Mouse (Mus musculus) ZHBTc4 (cell line): ENCODE data around the gene Gm42372.
"Not testable (repeated sequence)": the region's sequence is repeated elsewhere in the genome, so short reads cannot be mapped to it uniquely, and the experiment has no call there.

ENCODE experiments used
- DNase-seq: peaks from one replicate; pipeline ENCODE4 v3.0.0-alpha.2; 2011; ENCODE audit warnings: low read depth, low spot score

The Gm42372 gene

DNA sequence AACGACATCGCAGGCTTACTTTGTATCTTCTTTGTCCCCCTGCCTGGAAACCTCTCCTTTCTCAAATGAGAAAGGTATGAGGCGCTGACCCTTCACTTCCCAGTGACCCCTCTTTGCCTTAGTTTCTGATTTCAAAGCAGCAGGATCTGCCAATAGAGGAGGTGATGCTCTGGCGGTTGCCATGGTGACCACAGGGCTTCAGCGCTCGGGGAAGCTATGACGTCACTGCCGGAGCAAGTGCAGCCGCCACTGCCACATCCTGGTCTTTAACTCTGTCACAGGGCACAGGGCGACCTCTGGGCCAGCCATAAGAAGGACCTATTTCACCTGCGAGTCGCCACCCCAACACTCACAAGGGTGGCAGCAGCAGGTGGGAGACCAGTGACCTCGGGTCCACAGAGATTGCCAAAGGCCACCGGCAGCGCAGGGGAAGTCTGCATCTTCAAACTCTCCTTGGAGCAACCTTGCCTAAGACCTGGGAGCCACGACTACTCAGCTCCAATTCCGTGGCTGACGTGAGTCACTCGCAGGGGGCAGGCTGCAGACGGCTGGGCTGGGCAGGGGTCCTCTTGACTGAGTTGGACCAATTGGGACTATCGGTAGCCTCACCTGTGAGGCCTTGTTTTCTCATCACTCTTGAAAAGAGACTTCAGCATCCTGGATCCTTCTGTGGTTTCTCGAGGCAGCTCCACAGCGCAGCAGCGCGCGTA lies at the start of gene Gm42372:
Gene Gm42372, plus strand, starts transcription at position 228 of the 710 bp plus-strand sequence.
- peak; percentile 81 for DNase-seq

- DNase-seq: peak; percentile 86
Measured at GRCm38 (mm10) chr7:16937312-16937711, 45.6 kb upstream of the Gm42372 start.

GRCm38 (mm10) chr7:16938117-16938791 lies 44.6 kb upstream of the Gm42372 start:
- DNase-seq: no peak

DNA sequence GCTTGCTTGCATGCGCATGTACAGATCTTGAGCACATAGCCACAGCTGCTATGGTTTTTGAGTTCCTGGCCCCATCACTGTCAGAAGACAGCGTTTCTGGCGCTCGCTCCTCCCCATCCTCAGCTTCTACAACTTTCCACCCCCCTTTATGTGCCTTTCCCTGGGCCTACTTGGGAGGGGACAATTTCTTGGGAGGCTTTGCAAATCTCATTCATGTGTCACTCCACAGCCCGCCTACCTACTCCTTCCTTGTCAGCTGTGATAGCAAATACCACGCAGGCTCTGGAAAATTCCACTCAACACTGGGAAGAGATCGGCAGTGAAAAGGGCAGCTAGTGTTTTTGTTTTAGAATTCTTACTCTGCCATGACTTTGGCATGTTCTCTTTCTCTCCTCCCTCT lies 42.6 kb upstream of the Gm42372 start:
- DNase-seq: no peak

- no peak for DNase-seq
Measured at GRCm38 (mm10) chr7:16942861-16943260, 40.0 kb upstream of the Gm42372 start.

DNA sequence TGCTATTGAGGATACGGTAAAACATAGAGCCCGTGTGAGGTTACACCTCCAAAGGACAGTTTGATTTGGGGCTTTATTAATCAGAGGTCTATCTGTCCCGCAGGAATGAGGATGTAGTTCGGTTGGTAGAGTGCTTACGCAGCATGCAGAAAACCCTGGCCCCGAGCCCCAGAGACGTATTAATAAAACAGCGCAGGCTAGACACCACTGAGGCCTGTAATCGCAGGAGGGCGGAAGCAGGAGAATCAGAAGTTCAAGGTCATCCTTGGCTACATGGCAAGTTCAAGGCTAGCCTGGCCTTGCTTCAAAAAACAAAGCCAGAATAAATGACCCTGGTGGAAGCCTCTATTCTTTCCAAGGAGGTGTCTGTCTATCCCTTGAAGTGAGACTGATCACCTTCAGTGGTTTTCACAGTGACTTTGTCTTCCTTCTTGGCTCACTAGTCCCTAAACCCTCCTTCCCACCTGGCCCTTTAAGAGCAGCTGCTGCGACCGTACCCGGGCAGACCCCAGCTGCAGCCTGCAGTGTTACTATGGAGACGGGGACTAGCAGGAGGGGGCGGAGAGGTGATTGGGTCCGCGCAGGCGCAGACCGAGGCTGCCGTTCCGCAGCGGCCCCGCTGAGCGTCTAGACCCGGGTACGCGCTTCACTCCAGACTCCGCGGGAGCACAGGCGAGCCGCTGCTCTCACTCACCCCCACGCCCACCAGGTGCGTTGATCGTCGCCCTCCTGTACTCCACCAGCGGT lies 38.7 kb upstream of the Gm42372 start, which contains the start of gene Pnmal2:
Gene Pnmal2, plus strand, starts transcription at position 622 of the 747 bp plus-strand sequence.
- peak; percentile 96 for DNase-seq

- no peak for DNase-seq
Measured at GRCm38 (mm10) chr7:16944808-16945315, 38.0 kb upstream of the Gm42372 start.

DNA sequence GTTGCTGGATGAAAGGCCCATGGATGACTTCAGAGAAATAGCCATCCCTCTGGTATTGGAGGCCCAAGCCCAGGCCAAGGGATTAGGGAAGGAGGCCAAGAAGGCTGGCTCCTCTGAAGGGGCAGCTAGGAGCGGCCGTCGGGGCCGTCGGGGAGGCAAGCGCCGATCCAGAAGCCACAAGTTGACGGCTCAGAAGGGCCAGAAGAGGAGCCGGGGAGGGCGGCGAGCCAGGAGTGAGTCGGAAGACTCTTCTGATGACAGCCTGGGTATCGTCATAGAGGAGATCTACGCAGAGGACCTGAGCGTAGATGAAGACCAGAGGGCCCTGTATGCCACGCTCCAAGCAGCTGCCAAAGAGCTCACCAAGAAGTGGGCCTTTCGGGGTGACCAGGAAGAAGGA lies 37.5 kb upstream of the Gm42372 start:
- DNase-seq: peak; percentile 25

- peak; percentile 39 for DNase-seq
Measured at GRCm38 (mm10) chr7:16946441-16947348, 36.2 kb upstream of the Gm42372 start.

GRCm38 (mm10) chr7:16947349-16947895 lies 35.5 kb upstream of the Gm42372 start:
- DNase-seq: peak; percentile 19

DNA sequence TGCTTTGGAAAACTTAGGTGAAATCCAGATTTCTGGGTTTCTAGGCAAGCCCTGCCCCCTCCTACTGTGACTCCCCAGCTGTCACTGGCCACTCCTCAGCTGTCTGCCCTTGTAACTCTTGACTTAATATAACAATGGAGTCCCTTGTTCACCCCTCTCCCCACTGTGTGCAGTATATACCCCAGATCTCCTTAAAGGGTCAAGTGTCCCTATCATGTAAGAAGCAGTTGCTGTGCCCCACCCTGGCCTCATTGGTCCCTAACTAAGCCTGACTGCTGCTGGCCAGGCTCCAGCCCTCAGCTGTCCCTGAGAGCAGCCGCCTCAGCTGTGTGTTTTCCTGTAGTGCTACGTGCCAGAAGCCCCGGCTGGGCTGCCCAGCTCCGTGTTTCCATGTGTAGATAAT lies 34.9 kb upstream of the Gm42372 start:
- no peak for DNase-seq

GRCm38 (mm10) chr7:16948923-16949458 lies 33.9 kb upstream of the Gm42372 start:
- no peak for DNase-seq

DNA sequence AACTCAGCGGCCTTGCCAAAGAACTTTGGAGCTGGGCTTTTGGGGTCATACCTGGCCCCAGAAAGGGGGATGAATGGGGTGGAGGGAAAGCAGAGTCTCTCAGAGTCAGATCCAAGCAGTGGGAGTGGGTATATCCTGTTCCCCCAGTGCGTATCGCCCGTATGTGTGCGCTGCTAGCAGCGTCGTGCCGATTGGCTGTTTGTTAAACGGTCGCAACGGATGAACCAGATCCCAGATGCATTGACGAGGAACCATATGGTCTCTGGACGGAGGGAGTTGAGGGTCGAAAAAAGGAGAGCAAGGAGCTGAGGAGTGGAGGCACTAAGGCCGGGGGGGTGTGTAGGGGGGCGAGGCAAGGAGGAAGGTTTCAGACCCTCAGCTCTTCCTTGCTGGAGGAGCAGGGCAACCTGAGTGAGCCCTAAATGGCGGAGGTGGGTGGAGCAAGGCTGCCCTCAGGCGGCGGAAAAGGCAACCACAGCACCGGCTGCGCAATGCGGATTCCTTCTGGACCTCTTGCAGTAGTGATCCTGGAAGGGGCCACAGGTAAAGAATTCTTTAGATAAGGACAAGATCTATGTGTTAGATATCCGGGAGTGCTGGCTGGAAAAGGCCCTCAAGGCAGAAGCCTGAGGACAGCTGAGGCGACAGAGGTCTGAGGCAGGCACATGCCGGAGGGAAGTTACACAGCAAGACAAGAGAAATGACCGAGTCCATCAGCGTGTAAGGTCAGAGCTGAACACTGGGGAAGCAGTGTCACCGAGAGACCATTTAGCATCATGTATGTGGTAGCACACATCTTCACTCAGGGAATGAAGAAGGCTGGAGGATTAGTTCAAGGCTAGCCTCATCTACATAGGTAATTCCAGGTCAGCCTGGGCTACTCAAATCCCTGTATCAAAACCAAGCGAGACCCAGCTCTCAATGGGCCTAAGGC lies 32.7 kb upstream of the Gm42372 start:
- peak; percentile 78 for DNase-seq

GRCm38 (mm10) chr7:16950861-16951635 lies 31.8 kb upstream of the Gm42372 start:
- DNase-seq: peak; percentile 95

GRCm38 (mm10) chr7:16953776-16954175 lies 29.1 kb upstream of the Gm42372 start:
- not testable (repeated sequence) for DNase-seq

DNA sequence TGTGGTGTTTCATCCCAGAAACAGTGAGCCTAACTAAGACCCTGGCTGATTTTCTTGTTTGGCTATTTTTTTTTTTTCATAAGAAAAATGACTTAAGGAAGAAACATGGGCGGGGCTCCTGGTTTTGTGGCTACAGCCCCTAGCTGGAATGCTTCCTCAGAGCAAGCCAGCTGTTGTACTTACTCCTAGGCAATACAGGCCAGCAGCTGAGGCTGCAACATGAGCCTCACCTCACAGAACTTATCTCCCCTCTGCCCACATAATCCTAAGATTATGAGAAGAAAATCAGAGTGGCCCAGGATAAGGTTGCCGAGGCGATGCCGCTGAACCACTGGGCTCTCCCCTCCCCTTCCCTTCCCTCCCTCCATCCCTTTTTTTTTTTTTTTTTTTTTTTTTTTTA lies 27.2 kb upstream of the Gm42372 start:
- DNase-seq: no peak

DNA sequence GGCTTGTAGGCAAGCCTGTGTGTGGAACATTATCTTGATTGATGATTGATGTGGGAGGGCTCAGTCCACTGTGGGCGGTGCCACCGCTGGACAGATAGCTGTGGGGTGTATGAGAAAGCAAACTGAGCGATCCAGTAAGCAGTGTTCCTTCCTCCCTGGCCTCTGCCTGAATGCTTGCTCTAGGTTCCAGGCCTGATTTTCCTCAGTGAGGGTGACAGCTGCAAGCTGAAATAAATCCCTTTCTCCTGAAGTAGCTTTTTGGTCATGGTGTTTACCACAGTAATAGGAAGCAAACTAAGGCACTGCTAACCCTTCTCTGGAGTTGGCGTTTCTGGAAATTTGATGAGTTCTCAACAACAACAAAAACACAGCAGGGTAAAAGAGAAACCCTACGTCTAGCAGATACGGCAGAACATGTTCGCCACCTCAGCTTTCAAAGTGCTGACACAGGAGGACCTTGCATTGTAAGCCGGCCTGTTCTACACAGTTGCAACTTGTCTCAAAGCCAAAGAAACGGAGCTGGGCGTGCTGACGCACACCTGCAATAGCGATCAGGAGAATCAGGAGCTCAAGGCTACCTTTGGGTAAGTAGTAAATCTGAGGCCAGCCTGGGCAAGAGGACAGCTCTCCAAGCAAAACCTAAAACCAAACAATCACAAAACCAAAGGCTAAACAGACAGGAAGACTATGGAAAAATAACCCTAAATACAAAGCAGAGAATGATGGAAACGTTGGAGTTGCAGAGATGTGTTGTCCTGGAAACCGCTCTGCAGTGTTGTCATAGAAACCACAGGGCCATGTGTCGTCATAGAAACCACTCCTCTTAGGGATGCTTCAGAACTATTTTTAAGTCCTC lies 26.2 kb upstream of the Gm42372 start:
- no peak for DNase-seq
